ENCODE assay signal across 9 mouse cellular contexts in genomic region chr7:115824621-115825256, GRCm38 (mm10).
DNase-seq lines count a peak whose midpoint lies in the region; ATAC-seq lines count a peak whose summit lies in the region.
"Had no signal": no experiment of that assay in that cellular context is flagged by ENCODE, and none has a peak within 500 bp of the region (broad histone marks: within the 10 kb centered on the region; RNA-seq: fewer than 3 reads in every experiment).

No protein-coding gene starts in this region.

- H3K4me1 ChIP-seq in embryonic facial prominence, embryonic 14.5 days (ENCODE audit: control insufficient read depth, insufficient read depth, low read length): peaks cover 19% of the 10 kb centered on the region
- 0 out of 2 replicates have a peak, but pooled peaks cover 4% of the 10 kb centered on the region for H3K4me1 ChIP-seq in hindbrain, embryonic 14.5 days (replicated peaks; ENCODE audit: control insufficient read depth, insufficient read depth, low read length)

- no peak; the same call in 1 of the 2 replicates for ATAC-seq in embryonic facial prominence, embryonic 14.5 days (ENCODE audit: low read depth)
- no peak; the same call in 1 of the 2 replicates for ATAC-seq in hindbrain, embryonic 14.5 days (ENCODE audit: low FRiP score)

- H3K9ac ChIP-seq in embryonic facial prominence, embryonic 14.5 days (ENCODE audit: low read depth, low read length): no peak overlapping the region
- no peak overlapping the region for H3K9ac ChIP-seq in hindbrain, embryonic 14.5 days

- peak overlapping the region; percentile 39 for H3K27ac ChIP-seq in embryonic facial prominence, embryonic 14.5 days (replicated peaks; ENCODE audit: low read depth, low read length)
- H3K27ac ChIP-seq in hindbrain, embryonic 14.5 days: peak overlapping the region; percentile 16; the same call in 1 of the 2 replicates

- H3K4me3 ChIP-seq in embryonic facial prominence, embryonic 14.5 days (ENCODE audit: low read depth, low read length): no peak overlapping the region
- H3K4me3 ChIP-seq in hindbrain, embryonic 14.5 days (replicated peaks; ENCODE audit: low read length): no peak overlapping the region

- peak; percentile 21 for DNase-seq in kidney, postnatal 14 days
- no peak for DNase-seq in kidney, adult 9 months
- DNase-seq in embryonic facial prominence, embryonic 14.5 days (ENCODE audit: low spot score): peak; percentile 76
- DNase-seq in hindbrain, embryonic 14.5 days (ENCODE audit: low spot score): peak; percentile 50
- peak; percentile 38 for DNase-seq in neural tube, embryonic 10.5 days (ENCODE audit: extremely low spot score, low spot score)
- DNase-seq in urinary bladder, postnatal 25 days (ENCODE audit: low spot score): no peak
- DNase-seq in gastrocnemius, adult 8-10 months (ENCODE audit: low spot score in 2 of 2): no peak
- no peak for DNase-seq in cerebellum, postnatal 14 days
- DNase-seq: lung, postnatal 4 days had no signal

- 45% methylated on average over 8 of the region's 8 CpGs for WGBS in embryonic facial prominence, embryonic 14.5 days
- WGBS in hindbrain, embryonic 14.5 days: 32% methylated on average over 8 of the region's 8 CpGs

- no peaks in the 10 kb centered on the region for H3K36me3 ChIP-seq in embryonic facial prominence, embryonic 14.5 days (ENCODE audit: control insufficient read depth, insufficient read depth, low read length)
- no peaks in the 10 kb centered on the region for H3K36me3 ChIP-seq in hindbrain, embryonic 14.5 days (replicated peaks; ENCODE audit: control insufficient read depth, insufficient read depth)

- H3K9me3 ChIP-seq in embryonic facial prominence, embryonic 14.5 days (ENCODE audit: control insufficient read depth, low read length): 0 out of 2 replicates have a peak, but pooled peaks cover 2% of the 10 kb centered on the region
- H3K9me3 ChIP-seq in hindbrain, embryonic 14.5 days (ENCODE audit: control insufficient read depth, low read length): no peaks in the 10 kb centered on the region

- H3K4me2 ChIP-seq in embryonic facial prominence, embryonic 14.5 days (ENCODE audit: low read depth, low read length): no peak overlapping the region
- peak overlapping the region; percentile 37 for H3K4me2 ChIP-seq in hindbrain, embryonic 14.5 days (replicated peaks)

- H3K27me3 ChIP-seq in embryonic facial prominence, embryonic 14.5 days (replicated peaks; ENCODE audit: control insufficient read depth, insufficient read depth, low read length): no peaks in the 10 kb centered on the region
- H3K27me3 ChIP-seq in hindbrain, embryonic 14.5 days (ENCODE audit: control insufficient read depth, insufficient read depth, low read length): no peaks in the 10 kb centered on the region

Comparison
In these comparisons a context has a peak if more than half of its experiments do, and no peak if none do; other contexts are left out.
1. DNase-seq: peak in kidney, postnatal 14 days (single experiment), embryonic facial prominence, embryonic 14.5 days (single experiment), hindbrain, embryonic 14.5 days (single experiment) and neural tube, embryonic 10.5 days (single experiment); none in kidney, adult 9 months (single experiment), urinary bladder, postnatal 25 days (single experiment), gastrocnemius, adult 8-10 months (0 of 2) and cerebellum, postnatal 14 days (0 of 2).